Mouse (Mus musculus) gastrocnemius, postnatal 14 days (tissue): Measurements from ENCODE around the gene Nlrp3. TPM values are rescaled to one million over a fixed set of nuclear protein-coding genes. Genes with fewer than 3 reads are reported as not detected.
"Not testable (repeated sequence)": the region's sequence is repeated elsewhere in the genome, so short reads cannot be mapped to it uniquely, and the experiment has no call there.

Source experiments
- DNase-seq: peaks from one replicate; pipeline ENCODE4 v3.0.0; 2021; ENCODE audit warnings: mixed read lengths
- intact Hi-C: fragments of 180-260 bp; cut with DNase I; formaldehyde crosslinking; loops from one replicate; pipeline ENCODE4 v1.15.1; 2025; ENCODE audit warnings: low total_unique reads
- total RNA-seq, 2 experiments: library from RNA; stranded (reverse); gene quantifications; 2 replicates each; pipeline ENCODE4 v1.2.3; 2021

Gene Nlrp3
- total RNA-seq, 2 experiments from 2014 or later: 0.27 to 0.42 TPM

DNA sequence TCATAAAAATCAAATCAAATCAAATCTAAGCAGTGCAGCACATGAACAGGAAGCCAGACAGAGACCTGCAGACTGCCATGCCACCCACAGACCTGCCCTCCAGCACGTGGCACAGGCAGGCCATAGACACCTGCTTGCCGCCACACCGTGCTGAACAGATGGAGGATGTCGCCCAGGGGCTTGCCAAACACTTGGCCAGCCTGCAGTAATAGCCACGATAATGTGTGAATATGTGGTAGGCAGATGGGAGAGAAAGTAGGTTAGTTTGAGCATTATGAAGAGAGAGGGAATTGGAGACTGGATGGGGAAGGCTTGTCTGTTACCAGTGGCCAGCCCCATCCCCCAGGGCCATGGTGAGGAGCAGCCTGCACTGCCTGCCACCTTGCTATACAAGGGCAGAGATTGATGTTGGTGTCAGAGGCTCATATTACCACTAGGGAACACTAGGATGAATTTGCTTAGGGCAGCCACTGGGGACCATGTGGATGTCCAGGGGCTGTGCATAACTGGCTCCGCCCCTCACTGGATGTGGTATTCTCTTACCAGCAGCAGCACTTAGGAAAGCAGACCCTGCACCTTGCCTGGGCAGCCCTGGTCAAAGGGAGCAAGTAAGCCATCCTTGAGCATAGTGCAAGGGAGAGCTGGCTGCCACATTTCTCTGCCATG, 10.4 kb upstream of the Nlrp3 start:
- DNase-seq: no peak
- intact Hi-C loops: no loop called here

DNA sequence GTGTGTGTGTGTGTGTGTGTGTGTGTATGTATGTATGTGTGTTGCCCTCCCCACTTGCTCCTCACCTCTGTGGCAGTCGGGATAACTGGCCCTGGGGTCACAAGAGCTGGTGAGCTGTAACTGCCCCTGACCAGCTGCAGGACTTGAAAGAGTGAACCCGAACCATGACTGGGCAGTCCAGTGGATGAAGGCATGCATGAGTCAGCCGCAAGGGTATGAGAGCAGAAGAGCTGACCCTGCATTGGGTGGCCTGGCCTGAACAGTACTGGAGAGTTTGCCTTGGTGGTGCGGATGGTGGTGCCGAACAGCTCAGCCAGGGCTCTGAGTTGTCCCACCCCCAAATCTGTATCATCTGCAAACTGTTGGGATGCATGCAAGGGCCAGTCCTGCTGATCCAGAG, 9.8 kb upstream of the Nlrp3 start:
- no peak for DNase-seq
- intact Hi-C loops: no loop called here

DNA sequence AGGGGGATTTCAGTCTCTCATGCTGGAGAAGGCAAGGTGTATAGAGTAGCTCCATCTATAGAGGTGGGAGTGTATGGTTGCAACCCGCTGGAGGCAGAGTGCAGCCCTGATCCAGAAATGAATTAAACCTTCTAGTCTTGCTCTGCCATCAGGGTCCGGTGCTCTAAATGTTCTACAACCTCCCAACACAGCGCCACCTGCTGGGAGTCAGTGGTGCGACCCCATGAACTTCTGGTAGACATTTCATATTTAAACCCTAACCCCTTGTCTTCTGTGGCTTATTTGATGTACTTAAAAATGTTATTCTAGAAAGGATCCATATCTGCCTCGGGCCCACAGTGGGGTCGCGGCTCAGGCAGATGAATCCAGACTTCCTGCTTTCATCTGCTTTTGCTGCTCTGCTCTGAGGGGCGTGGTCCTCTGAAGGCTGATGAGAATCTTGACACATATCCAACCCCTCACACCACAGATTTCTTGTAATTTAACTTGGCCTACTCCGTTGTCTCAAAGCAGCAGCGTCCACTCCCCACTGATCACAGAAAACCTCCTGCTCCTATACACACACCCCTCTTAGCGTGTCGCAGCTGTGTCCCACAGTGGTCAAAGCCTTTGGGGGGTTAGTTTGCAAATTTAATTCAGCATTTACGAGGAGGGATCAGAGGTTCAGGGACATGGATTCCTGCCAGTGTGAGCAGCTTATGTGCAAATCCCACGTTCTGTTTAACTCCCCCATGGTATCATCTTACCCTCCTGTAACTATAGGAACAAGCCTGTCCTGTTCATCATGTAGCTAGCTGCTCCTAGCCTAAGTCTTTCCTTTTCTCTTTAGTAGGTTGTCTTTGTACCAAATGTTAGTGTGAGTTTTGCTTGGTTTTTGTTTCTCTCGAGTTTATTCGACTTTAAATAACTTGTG, 3.9 kb upstream of the Nlrp3 start:
- intact Hi-C loops: no loop called here
- peak; percentile 27 for DNase-seq

DNA sequence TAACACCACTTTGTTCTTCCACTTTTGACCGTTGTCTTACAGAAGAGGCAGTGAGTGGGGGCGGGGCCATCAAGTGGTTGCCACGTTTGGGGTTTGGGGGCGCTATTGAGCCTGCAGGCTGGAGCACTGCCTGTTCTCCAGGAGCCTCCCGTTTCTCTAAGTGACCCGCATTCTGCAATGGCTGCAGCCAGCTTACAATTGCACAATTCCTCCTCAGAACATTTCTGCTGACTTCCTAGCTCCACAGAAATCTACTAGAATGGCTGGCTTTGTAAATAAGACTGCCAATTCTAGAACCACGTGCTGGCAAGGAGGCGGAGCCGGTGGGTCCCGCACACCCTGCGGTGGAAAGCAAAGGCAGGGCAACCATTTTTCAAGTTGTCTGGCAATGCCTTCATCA, 3.0 kb upstream of the Nlrp3 start:
- intact Hi-C loops: no loop called here
- DNase-seq: peak; percentile 74

DNA sequence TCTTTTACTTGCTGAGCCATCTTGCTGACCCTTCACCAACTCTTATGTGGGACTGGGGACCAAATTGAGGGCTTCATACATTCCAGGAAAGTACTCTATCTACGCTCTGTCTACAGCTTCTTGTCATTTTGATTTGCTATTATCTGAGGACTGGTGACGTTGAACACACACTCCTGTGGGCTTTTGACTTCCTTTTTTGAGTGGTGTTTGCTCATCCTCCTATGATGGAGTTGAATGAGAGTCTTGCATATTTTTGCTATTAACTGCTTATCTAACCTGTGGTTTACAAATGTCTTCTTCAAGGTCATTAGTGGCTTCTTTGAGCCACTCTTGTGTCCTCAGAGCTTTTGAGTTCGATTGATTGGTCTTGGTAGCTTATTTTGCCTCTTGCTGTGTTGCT, 1.2 kb upstream of the Nlrp3 start:
- intact Hi-C loops: no loop called here
- DNase-seq: no peak

DNA sequence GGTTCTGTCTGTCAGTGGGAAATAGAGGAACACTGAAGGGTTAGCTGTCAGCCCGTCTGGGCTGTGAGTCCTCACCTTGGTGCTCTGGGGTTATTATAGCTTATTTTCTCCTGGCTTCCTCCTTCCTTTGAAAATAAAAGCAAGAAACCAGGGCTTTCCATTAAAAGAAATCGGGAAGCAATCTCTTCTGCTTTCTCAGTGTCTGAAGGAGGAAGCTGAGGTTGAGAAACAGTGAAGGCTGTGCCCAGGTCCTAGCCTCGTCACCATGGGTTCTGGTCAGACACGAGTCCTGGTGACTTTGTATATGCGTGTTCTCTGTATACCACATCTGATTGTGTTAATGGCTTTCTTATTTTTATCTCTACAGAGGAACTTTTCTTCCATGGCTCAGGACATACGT, 1.1 kb downstream of the Nlrp3 start:
- no peak for DNase-seq

DNA sequence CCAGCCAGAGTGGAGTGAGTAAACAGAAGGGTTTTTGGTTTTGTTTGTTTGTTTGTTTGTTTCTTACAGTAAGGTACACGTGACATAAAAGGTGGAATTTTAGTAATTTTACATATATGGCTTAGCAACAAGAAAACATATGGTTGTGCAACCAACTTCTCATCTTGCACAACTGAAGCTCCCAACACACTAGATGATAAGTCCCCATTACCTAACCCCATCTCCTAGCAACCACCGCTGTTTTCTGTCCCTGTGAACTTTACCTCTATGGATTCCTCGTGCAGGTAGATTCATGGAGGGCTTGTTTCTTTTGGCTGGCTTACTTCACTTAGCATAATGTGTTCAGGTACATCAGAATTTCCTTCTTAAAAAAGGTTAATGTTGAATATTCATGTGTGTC, 2.0 kb downstream of the Nlrp3 start:
- no peak for DNase-seq
- intact Hi-C loops: no loop called here

More for the DNA sequence above, 1.1 kb downstream of the Nlrp3 start:
- intact Hi-C loops: no loop called here

DNA sequence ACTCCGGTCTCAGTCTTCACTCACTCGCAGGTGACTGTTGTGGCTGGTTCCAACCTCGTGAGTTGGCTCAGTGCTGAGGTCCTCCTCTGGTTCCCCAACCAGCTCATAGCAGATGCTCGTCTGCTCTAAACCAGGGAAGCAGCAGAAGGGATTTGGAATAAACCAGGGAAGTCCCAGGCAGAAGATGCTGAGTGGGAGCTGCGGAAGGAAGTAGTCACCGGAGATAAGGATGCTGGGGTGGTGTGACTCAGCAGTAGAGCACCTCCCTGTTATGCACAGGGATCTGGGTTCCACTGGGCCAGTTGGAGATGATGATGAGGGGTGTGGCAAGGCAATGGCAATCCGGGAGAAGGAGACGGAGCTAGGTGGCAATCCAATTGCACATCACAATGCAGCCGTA, 2.6 kb downstream of the Nlrp3 start:
- intact Hi-C loops: no loop called here
- no peak for DNase-seq

DNA sequence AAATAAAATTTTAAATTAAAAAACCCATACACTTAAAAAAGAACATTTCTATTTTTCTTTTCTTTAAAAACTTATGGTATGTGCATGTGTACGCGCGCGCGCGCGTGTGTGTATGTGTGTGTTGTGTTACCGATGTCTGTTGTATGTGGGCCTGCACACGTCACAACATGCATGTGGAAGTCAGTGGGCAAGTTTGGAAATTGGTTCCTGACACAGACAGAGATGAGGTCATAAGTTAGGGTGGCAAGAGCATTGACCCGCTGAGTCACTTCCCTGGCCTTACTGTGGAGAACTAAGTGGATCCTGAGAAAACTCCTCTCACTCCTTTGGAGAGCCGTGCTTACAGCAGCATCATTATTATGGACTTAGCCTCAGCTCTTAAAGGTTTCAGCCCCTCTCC, 12.8 kb downstream of the Nlrp3 start:
- DNase-seq: no peak
- intact Hi-C loops: no loop called here

DNA sequence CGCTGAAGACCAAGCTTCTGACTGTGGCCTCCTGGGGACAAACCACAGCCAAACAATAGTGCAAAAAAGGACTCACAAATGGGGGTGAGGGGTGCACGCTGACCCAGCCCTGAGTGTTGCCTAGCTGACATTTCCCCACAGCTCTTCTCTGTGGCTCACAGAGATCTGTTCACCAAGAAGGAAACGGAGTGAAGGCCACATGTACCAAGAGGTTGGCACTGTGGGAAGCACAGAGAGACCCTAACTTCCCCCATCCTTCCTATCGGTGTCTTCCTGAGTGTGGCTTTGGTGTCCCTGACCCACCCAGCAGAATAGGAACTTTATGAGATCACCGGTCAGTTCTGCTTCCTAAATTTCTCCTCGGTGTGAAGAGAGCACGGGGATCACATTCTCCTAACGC, 13.2 kb downstream of the Nlrp3 start:
- intact Hi-C loops: no loop called here
- DNase-seq: no peak

DNA sequence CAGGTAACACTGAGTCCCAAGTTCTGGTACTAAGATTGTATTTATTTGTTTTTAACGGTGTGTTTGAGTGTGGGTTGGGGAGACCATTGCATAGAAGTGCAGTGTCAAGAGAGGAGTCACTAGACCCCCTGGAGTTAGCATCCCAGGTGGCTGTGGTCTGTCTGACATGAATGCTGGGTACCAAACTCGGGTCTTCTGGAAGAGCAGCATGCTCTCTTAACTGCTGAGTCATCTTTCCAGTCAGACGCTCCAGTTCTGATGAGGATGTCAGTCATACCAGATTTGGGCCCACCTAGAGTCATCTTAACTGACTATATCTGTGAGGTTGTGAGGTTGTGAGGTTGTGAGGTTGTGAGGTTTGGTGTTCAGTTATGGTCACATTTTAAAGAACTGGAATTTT, 19.5 kb downstream of the Nlrp3 start:
- intact Hi-C loops: no loop called here
- no peak for DNase-seq

DNA sequence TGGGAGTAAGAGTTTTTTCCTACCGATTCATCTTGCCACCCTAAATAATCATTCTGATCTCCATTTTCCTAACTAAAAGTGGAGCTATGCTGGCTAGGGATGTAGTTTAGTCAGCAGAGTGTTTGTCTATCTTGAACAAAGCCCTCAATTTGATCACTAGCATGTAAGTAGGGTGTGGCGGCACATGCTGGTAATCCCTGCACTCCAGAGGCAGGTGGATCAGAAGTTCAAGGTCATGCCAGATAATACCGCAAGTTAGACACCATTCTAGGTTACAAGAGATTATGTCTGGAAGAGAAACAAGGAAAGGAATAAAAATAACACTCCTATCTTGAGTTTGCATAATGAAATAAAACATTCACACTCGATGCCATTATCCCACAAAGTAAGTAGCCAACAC, 21.0 kb downstream of the Nlrp3 start:
- no peak for DNase-seq
- intact Hi-C loops: no loop called here

DNA sequence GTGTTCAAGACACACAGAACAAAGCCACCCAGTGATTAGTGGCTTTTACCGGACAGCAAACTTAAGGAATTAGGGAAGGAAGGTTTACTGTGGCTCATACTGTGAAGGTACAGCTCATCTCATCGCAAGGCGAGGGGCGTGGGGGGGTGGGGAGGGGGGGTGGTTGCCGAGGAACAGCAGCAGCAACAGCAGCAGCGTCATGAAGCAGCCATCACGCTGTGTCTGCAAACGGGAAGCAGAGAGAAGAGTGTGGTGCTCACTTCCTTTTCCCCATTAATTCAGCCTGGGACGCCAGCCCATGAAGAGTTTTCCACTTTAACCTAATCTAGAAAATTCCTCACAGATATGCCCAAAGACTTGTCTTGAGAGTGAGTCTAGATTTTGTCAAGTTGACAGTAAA, 21.5 kb downstream of the Nlrp3 start:
- DNase-seq: no peak
- intact Hi-C loops: no loop called here

DNA sequence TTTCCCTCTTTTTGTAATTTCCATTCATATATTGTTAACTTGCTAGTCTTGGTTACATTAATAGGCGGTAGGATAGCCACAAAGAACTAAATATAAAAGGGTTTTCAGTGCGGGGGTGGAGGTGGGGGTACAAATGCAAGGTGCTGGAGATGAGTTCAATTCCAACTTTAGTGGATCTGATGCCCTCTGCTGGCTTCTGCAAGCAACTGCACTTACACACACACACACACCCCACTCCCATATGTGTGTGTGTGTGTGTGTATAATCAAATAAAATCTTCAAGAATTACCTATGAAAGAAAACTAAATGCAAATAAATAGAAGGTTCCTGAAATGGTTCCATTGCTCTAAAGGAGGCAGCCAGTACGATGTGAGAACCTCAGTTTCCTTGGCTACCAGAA, 27.9 kb downstream of the Nlrp3 start:
- no peak for DNase-seq
- intact Hi-C loops: loop anchor here (5.0 kb wide), 1 partner anchor 42 kb away; the partner anchor contains the start of gene Zkscan17

DNA sequence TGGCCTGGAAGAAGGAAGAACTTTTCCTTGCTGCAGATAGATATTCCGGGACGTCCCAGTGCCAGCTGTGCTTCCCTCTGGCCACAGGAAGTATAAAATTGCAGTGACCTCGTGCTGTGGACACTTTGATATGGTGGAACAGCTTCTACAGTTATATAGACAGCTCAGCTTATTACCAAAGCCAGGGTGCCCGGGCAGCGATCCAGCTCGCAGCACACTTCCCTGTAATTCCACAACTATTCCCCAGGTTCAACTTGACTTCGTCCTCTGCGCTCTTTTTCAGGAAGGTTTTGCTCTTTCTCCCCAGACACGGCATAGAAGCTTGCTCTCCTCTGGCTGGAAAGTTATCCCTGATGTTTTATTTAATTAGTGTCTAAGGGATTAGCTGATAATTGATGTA, 34.4 kb downstream of the Nlrp3 start:
- intact Hi-C loops: no loop called here
- no peak for DNase-seq

DNA sequence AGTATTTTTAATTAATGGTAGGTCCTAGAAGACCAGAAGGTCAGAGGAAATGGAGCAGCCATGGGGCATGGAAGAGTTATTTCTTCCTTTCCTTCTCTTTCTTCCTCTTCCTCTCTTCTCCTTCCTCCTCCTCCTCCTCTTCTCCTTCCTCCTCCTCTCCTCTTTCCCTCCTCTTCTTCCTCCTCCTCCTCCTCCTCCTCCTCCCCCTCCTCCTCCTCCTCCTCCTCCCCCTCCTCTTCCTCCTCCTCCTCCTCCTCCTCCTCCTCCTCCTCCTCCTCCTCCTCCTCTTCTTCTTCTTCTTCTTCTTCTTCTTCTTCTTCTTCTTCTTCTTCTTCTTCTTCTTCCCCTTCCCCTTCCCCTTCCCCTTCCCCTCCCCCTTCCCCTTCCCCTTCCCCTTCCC, 34.8 kb downstream of the Nlrp3 start, which contains the start of gene Olfr222:
Gene Olfr222, minus strand, starts transcription at position 101 of the 400 bp plus-strand sequence.
- intact Hi-C loops, DNase-seq: not testable (repeated sequence)

DNA sequence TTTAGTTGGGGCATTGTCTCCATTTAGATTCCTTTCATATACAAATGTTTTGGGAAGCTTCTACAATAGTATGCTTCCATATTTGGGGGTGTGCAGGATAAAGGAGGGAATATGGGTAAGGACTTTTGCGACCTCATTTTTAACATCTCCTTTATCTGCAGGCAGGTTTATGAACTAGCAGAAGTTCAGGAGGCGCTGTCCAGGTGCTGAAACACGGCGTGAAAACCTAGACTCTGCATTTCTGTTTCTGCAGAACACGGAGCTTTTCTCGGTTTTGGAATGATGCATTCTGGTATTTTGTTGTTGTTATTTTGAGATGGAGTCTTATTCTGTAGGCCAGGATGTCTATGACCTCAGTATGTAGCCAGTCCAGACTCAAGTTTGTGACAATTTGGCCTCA, 43.2 kb downstream of the Nlrp3 start:
- intact Hi-C loops: no loop called here

DNA sequence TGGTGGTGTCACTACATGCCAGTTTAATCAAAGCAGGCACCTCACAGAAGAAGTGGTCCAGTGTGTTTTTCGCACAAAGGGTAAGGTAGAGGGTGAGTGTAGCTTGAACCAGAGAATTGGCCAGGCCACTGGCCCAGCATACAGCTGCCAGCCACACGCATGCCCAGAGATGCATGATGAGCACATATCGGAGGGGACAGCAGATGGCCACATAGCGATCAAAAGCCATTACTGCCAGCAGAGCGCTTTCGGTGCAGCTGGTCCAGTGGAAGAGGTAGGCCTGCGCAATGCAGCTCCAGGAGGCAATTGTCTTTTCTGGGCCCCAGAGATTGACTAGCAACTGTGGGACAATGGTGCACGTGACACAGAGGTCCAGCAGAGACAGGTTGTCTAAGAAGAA, 48.1 kb downstream of the Nlrp3 start:
- intact Hi-C loops: no loop called here
- no peak for DNase-seq

More for the DNA sequence above, 43.2 kb downstream of the Nlrp3 start:
- no peak for DNase-seq

DNA sequence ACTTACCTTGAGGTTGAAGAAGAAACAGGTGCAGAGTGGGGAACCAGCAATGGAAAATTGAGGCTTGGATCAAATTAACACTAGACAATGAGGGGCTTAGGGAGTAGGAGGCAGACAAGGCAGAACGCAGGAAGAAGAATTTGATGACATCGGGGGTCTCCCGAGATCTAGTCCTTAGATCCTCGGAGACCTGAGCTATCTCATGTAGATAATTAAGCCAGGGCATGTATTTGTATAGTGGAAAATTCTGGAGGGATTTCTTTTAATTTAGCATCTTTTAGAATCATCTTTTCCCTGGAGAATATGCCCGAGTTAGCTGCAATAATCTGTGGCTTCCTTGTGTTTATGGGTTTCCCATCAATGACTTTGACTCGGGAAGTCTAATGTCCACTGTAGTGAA, 51.8 kb downstream of the Nlrp3 start, which contains the start of gene Olfr223:
Gene Olfr223, minus strand, starts transcription at position 101 of the 400 bp plus-strand sequence.
- intact Hi-C loops: no loop called here

DNA sequence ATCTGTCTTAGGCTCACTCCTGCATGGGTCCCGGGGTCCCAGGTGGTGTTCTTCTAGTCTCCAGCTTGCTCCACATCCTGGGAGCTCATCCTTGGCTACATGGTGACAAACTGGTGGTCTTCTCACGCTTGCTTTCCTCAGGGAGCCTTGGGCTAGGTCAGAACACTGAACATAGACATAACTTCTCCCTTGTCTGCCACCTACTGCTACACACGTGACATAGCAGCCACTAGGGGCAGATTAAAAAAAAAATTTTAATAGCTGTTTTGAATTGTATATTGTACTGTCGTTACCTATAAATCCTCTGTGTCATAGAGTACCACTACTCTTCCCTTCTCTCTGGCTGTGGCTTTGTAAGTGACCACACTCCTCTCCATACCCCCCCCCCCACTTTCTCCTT, 54.7 kb downstream of the Nlrp3 start:
- DNase-seq: no peak
- intact Hi-C loops: no loop called here

More for the DNA sequence above, 51.8 kb downstream of the Nlrp3 start, which contains the start of gene Olfr223:
- no peak for DNase-seq

DNA sequence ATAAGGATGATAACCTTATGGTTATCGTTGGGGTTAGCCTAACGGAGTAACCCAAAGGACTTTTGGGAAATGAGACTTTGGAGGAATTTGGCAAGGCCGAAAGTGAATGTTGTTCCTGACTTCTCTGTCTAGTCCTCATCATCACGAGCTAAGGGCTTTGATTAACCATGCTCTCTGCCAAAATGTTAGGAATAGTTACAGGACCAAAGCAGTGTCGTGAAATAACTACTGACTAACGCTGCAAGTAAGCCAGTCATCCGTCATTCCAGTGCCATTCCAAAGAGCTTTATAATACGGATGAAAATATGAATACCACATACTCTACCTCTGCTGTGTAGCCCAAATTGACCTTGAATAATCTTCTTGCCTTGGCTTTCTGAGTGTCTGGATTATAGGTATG, 55.6 kb downstream of the Nlrp3 start:
- intact Hi-C loops: no loop called here
- DNase-seq: no peak
